ENCODE assay signal across 28 mouse cellular contexts in the genomic region with DNA sequence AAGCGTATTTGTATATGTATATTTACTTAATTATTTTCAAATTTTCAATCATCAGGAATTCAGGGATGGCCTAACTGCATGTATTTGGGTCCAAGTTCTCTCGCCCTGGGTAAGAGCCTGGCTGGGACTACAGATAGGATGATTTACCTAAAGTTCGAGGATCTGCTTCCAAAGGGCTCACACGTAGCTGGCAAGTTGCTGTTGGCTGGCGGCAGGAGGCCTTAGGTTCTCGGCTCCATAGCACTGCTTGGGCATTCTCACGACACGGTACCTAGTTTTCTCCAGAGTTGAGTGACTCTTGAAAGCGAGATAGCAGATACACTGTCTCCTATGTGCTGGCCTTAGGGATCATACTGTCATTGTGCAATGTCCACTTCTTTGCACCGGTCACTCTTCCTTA.
"Had no signal": no experiment of that assay in that cellular context is flagged by ENCODE, and none has a peak within 500 bp of the region (broad histone marks: within the 10 kb centered on the region; RNA-seq: fewer than 3 reads in every experiment).

No protein-coding gene starts in this region.

- DNase-seq: left cerebral cortex, postnatal 4 days; liver; liver, embryonic 13.5 days; liver, postnatal 0 days; lung, adult 2 months; lung, embryonic 14.5 days; lung, postnatal 10 days; lung, postnatal 14 days; lung, postnatal 4 days had no signal

- H3K36me3 ChIP-seq: limb, embryonic 10.5 days; limb, embryonic 12.5 days; limb, embryonic 13.5 days; limb, embryonic 15.5 days; liver, embryonic 12.5 days; liver, embryonic 13.5 days; liver, embryonic 15.5 days; lung, embryonic 15.5 days; midbrain, embryonic 10.5 days; midbrain, embryonic 12.5 days; midbrain, embryonic 13.5 days; midbrain, embryonic 15.5 days; neural tube, embryonic 12.5 days had no signal

- H3K9me3 ChIP-seq: limb, embryonic 10.5 days; limb, embryonic 12.5 days; limb, embryonic 13.5 days; limb, embryonic 15.5 days; liver, embryonic 12.5 days; liver, embryonic 13.5 days; liver, embryonic 15.5 days; lung, embryonic 15.5 days; megakaryocyte, embryonic 14.5 days; midbrain, embryonic 10.5 days; midbrain, embryonic 12.5 days; midbrain, embryonic 13.5 days; midbrain, embryonic 15.5 days; neural tube, embryonic 12.5 days had no signal

- H3K27ac ChIP-seq: limb, embryonic 10.5 days; limb, embryonic 12.5 days; limb, embryonic 13.5 days; limb, embryonic 15.5 days; liver, embryonic 12.5 days; liver, embryonic 13.5 days; liver, embryonic 14.5 days; liver, embryonic 15.5 days; lung, embryonic 15.5 days; macrophage; midbrain, embryonic 10.5 days; midbrain, embryonic 12.5 days; midbrain, embryonic 13.5 days; midbrain, embryonic 15.5 days; neural tube, embryonic 12.5 days had no signal

- ATAC-seq: liver, embryonic 12.5 days; liver, postnatal 0 days; lung, postnatal 0 days; midbrain, embryonic 13.5 days; midbrain, embryonic 15.5 days; midbrain, embryonic 16.5 days had no signal

- H3K4me2 ChIP-seq: limb, embryonic 12.5 days; limb, embryonic 13.5 days; limb, embryonic 15.5 days; liver, embryonic 11.5 days; liver, embryonic 12.5 days; liver, embryonic 13.5 days; liver, embryonic 15.5 days; lung, embryonic 14.5 days; lung, embryonic 15.5 days; midbrain, embryonic 12.5 days; midbrain, embryonic 13.5 days; midbrain, embryonic 15.5 days; neural tube, embryonic 12.5 days had no signal

- H3K4me3 ChIP-seq: limb, embryonic 10.5 days; limb, embryonic 12.5 days; limb, embryonic 13.5 days; limb, embryonic 15.5 days; liver, embryonic 12.5 days; liver, embryonic 13.5 days; liver, embryonic 15.5 days; lung, embryonic 15.5 days; megakaryocyte, embryonic 14.5 days; midbrain, embryonic 10.5 days; midbrain, embryonic 12.5 days; midbrain, embryonic 13.5 days; midbrain, embryonic 15.5 days; myocyte; neural tube, embryonic 12.5 days had no signal

- H3K27me3 ChIP-seq: limb, embryonic 13.5 days; limb, embryonic 15.5 days; lung, embryonic 15.5 days; midbrain, embryonic 12.5 days; midbrain, embryonic 13.5 days; midbrain, embryonic 15.5 days; neural tube, embryonic 12.5 days had no signal

- H3K9ac ChIP-seq: limb, embryonic 12.5 days; limb, embryonic 13.5 days; limb, embryonic 15.5 days; liver, embryonic 12.5 days; liver, embryonic 13.5 days; liver, embryonic 14.5 days; liver, embryonic 15.5 days; liver, postnatal 0 days; lung, embryonic 14.5 days; lung, embryonic 15.5 days; midbrain, embryonic 12.5 days; midbrain, embryonic 13.5 days; midbrain, embryonic 15.5 days; neural tube, embryonic 12.5 days had no signal
